Comparison of ENCODE assay signal across 15 mouse cellular contexts in genomic region chr7:46161615-46162014, GRCm38 (mm10). TPM values are rescaled to one million over a fixed set of nuclear protein-coding genes. Genes with fewer than 3 reads are reported as not detected.
A peak's percentile ranks its signal among the peaks of the same experiment; 100 is the strongest.
DNase-seq lines count a peak whose midpoint lies in the region; ATAC-seq lines count a peak whose summit lies in the region.
"Had no signal": no experiment of that assay in that cellular context is flagged by ENCODE, and none has a peak within 500 bp of the region (broad histone marks: within the 10 kb centered on the region; RNA-seq: fewer than 3 reads in every experiment).

No protein-coding gene starts in this region.

- H3K4me2 ChIP-seq in forebrain, embryonic 14.5 days (ENCODE audit: low read length): no peak overlapping the region
- no peak overlapping the region for H3K4me2 ChIP-seq in forebrain, embryonic 13.5 days
- no peak overlapping the region for H3K4me2 ChIP-seq in neural tube, embryonic 12.5 days (replicated peaks)
- H3K4me2 ChIP-seq in heart, embryonic 12.5 days: peak overlapping the region; percentile 44
- H3K4me2 ChIP-seq: liver, embryonic 15.5 days had no signal

- H3K9ac ChIP-seq in forebrain, embryonic 14.5 days (ENCODE audit: low read length): no peak overlapping the region
- no peak overlapping the region for H3K9ac ChIP-seq in forebrain, embryonic 13.5 days
- no peak overlapping the region for H3K9ac ChIP-seq in neural tube, embryonic 12.5 days
- H3K9ac ChIP-seq in heart, embryonic 12.5 days: no peak overlapping the region
- H3K9ac ChIP-seq: liver, embryonic 15.5 days had no signal

- no peak overlapping the region for H3K4me3 ChIP-seq in forebrain, embryonic 14.5 days (ENCODE audit: low read depth, low read length)
- no peak overlapping the region for H3K4me3 ChIP-seq in forebrain, embryonic 13.5 days
- H3K4me3 ChIP-seq in neural tube, embryonic 12.5 days: no peak overlapping the region
- H3K4me3 ChIP-seq in heart, embryonic 12.5 days: no peak overlapping the region
- H3K4me3 ChIP-seq: liver, embryonic 15.5 days; megakaryocyte, embryonic 14.5 days had no signal

- peaks cover 7% of the 10 kb centered on the region for H3K4me1 ChIP-seq in forebrain, embryonic 14.5 days (ENCODE audit: control insufficient read depth, insufficient read depth, low read length)
- peaks cover 7% of the 10 kb centered on the region; the same call in 1 of the 2 replicates for H3K4me1 ChIP-seq in forebrain, embryonic 13.5 days
- H3K4me1 ChIP-seq in neural tube, embryonic 12.5 days: no peaks in the 10 kb centered on the region
- H3K4me1 ChIP-seq in heart, embryonic 12.5 days (replicated peaks): peaks cover 17% of the 10 kb centered on the region
- H3K4me1 ChIP-seq: liver, embryonic 15.5 days; megakaryocyte, embryonic 14.5 days had no signal

- H3K27me3 ChIP-seq in forebrain, embryonic 14.5 days (replicated peaks; ENCODE audit: control insufficient read depth, insufficient read depth, low read length): no peaks in the 10 kb centered on the region
- H3K27me3 ChIP-seq in forebrain, embryonic 13.5 days: no peaks in the 10 kb centered on the region
- H3K27me3 ChIP-seq in neural tube, embryonic 12.5 days (replicated peaks): no peaks in the 10 kb centered on the region
- H3K27me3 ChIP-seq in heart, embryonic 12.5 days (replicated peaks): no peaks in the 10 kb centered on the region

- H3K9me3 ChIP-seq in forebrain, embryonic 14.5 days (replicated peaks; ENCODE audit: control insufficient read depth, low read length): no peaks in the 10 kb centered on the region
- H3K9me3 ChIP-seq in forebrain, embryonic 13.5 days (replicated peaks): no peaks in the 10 kb centered on the region
- no peaks in the 10 kb centered on the region for H3K9me3 ChIP-seq in neural tube, embryonic 12.5 days
- no peaks in the 10 kb centered on the region for H3K9me3 ChIP-seq in heart, embryonic 12.5 days (replicated peaks)
- H3K9me3 ChIP-seq: liver, embryonic 15.5 days; megakaryocyte, embryonic 14.5 days had no signal

- DNase-seq in forebrain, embryonic 14.5 days (ENCODE audit: low spot score): no peak
- no peak for DNase-seq in neural tube, embryonic 10.5 days (ENCODE audit: extremely low spot score, low spot score)
- no peak for DNase-seq in adrenal gland, postnatal 10 days
- DNase-seq in adrenal gland, adult (ENCODE audit: inconsistent age in 2 of 2, low spot score in 1 of 2): no peak
- no peak for DNase-seq in adipocyte (ENCODE audit: low spot score)
- DNase-seq: kidney, adult 8-10 months; kidney, postnatal 25 days; spleen, adult 18-20 months; thymus, adult 18-20 months had no signal

- H3K27ac ChIP-seq in forebrain, embryonic 14.5 days (ENCODE audit: low read depth, low read length): 0 out of 2 replicates have a peak overlapping the region, but pooled peaks have one; percentile 65
- no peak overlapping the region for H3K27ac ChIP-seq in forebrain, embryonic 13.5 days
- H3K27ac ChIP-seq in neural tube, embryonic 12.5 days: no peak overlapping the region
- H3K27ac ChIP-seq in heart, embryonic 12.5 days (ENCODE audit: poor library complexity, severe bottlenecking): peak overlapping the region; percentile 33; the same call in 1 of the 2 replicates
- H3K27ac ChIP-seq: liver, embryonic 15.5 days had no signal

- no peaks in the 10 kb centered on the region for H3K36me3 ChIP-seq in forebrain, embryonic 14.5 days (ENCODE audit: control insufficient read depth, insufficient read depth, low read length)
- no peaks in the 10 kb centered on the region for H3K36me3 ChIP-seq in forebrain, embryonic 13.5 days (ENCODE audit: poor library complexity, severe bottlenecking)
- H3K36me3 ChIP-seq in neural tube, embryonic 12.5 days: no peaks in the 10 kb centered on the region
- H3K36me3 ChIP-seq in heart, embryonic 12.5 days: no peaks in the 10 kb centered on the region
- H3K36me3 ChIP-seq: liver, embryonic 15.5 days had no signal

- no peak for ATAC-seq in forebrain, embryonic 14.5 days
- ATAC-seq in forebrain, embryonic 13.5 days: no peak
- 0 out of 2 replicates have a peak, but pooled peaks have one; percentile 17 for ATAC-seq in neural tube, embryonic 12.5 days (ENCODE audit: low FRiP score, low read depth)
- ATAC-seq in heart, embryonic 12.5 days (ENCODE audit: insufficient number of reproducible peaks, low FRiP score): no peak; the same call in 1 of the 2 replicates
- ATAC-seq: lung, postnatal 0 days had no signal

- 8% methylated on average over 3 of the region's 3 CpGs for WGBS in forebrain, embryonic 14.5 days
- 20% methylated on average over 3 of the region's 3 CpGs for WGBS in forebrain, embryonic 13.5 days
- WGBS in neural tube, embryonic 12.5 days: 10% methylated on average over 3 of the region's 3 CpGs
- 21% methylated on average over 3 of the region's 3 CpGs for WGBS in heart, embryonic 12.5 days

RNA-seq across cellular contexts. Expression of gene Abcc8, which starts 18.2 kb away (rescaled TPM):
- polyA plus RNA-seq in forebrain, embryonic 14.5 days (2014; fragmentation: Nextera tagmentation; extraction: Ambion mirVana): 14.1 and 18.8 TPM in 2 replicates
- polyA plus RNA-seq in forebrain, embryonic 13.5 days (2015; fragmentation: Nextera tagmentation; extraction: Ambion mirVana): 6.9 and 10.2 TPM in 2 replicates
- 6.0 and 7.6 TPM in 2 replicates for polyA plus RNA-seq in neural tube, embryonic 12.5 days (2016; fragmentation: Nextera tagmentation; extraction: Ambion mirVana)
- polyA plus RNA-seq in heart, embryonic 12.5 days (2016; fragmentation: Nextera tagmentation; extraction: Ambion mirVana): 6.2 and 7.0 TPM in 2 replicates
- total RNA-seq in adrenal gland, postnatal 10 days (2021): 1 to 10 TPM in 1 of 2 experiments, under 1 TPM in 1; 0.78 to 1.7 TPM

Comparison
In these comparisons a context has a peak if more than half of its experiments do, and no peak if none do; other contexts are left out.
1. H3K27ac ChIP-seq: peak in forebrain, embryonic 14.5 days (single experiment) and heart, embryonic 12.5 days (single experiment); none in forebrain, embryonic 13.5 days (single experiment) and neural tube, embryonic 12.5 days (single experiment).